9 mouse cellular contexts compared by ENCODE assay signal in genomic region chr5:76853549-76853948, GRCm38 (mm10). TPM values are rescaled to one million over a fixed set of nuclear protein-coding genes. Genes with fewer than 3 reads are reported as not detected.
A peak's percentile ranks its signal among the peaks of the same experiment; 100 is the strongest.
DNase-seq lines count a peak whose midpoint lies in the region; ATAC-seq and TF ChIP-seq lines count a peak whose summit lies in the region.
"Had no signal": no experiment of that assay in that cellular context is flagged by ENCODE, and none has a peak within 500 bp of the region (broad histone marks: within the 10 kb centered on the region; RNA-seq: fewer than 3 reads in every experiment).

No protein-coding gene starts in this region.

- in situ Hi-C loops in ES-E14 (cut with MboI; ENCODE audit: low sequenced_read_pairs in 2 of 2, unreplicated experiment in 2 of 2), result no loop called here

- peaks cover 2 to 16% of the 10 kb centered on the region in 2 experiments; a peak in 2 of 4 replicates for H3K4me1 ChIP-seq in ES-E14 (ENCODE audit: control insufficient read depth in 2 of 2, insufficient read depth in 2 of 2, low read length in 2 of 2, poor library complexity in 1 of 2)
- H3K4me1 ChIP-seq in forebrain, embryonic 13.5 days, result peaks cover 29% of the 10 kb centered on the region
- peaks cover 4% of the 10 kb centered on the region; the same call in 1 of the 2 replicates for H3K4me1 ChIP-seq in lung, adult 2 months (ENCODE audit: control insufficient read depth, insufficient read depth, low read length)
- H3K4me1 ChIP-seq in olfactory bulb, adult 2 months (ENCODE audit: control insufficient read depth, insufficient read depth, low read length), result peaks cover 16% of the 10 kb centered on the region

- peak; percentile 74 for DNase-seq in ES-E14 (ENCODE audit: low read depth, low spot score)
- peak; percentile 85 for DNase-seq in heart, postnatal 4 days
- DNase-seq in layer of hippocampus, adult 2 months (ENCODE audit: low spot score in 2 of 2), result peak; percentile 60 to 84
- peak; percentile 69 for DNase-seq in lung, adult 2 months
- peak; percentile 41 to 50 for DNase-seq in thymus, adult 18-20 months

- no peak overlapping the region for H3K27ac ChIP-seq in ES-E14 (ENCODE audit: insufficient read depth, low read depth, low read length, poor library complexity, severe bottlenecking)
- H3K27ac ChIP-seq in forebrain, embryonic 13.5 days, result no peak overlapping the region
- no peak overlapping the region for H3K27ac ChIP-seq in layer of hippocampus, adult 2 months
- no peak overlapping the region for H3K27ac ChIP-seq in olfactory bulb, adult 2 months (ENCODE audit: insufficient read depth, low read depth, low read length)

- H3K36me3 ChIP-seq in ES-E14 (ENCODE audit: control insufficient read depth, insufficient read depth, low read length, poor library complexity, severe bottlenecking), result no peaks in the 10 kb centered on the region
- peaks cover 61% of the 10 kb centered on the region for H3K36me3 ChIP-seq in forebrain, embryonic 13.5 days (ENCODE audit: poor library complexity, severe bottlenecking)

- H3K9me3 ChIP-seq in ES-E14 (ENCODE audit: control insufficient read depth, insufficient read depth, low read depth, low read length), result no peaks in the 10 kb centered on the region
- H3K9me3 ChIP-seq in forebrain, embryonic 13.5 days (replicated peaks), result no peaks in the 10 kb centered on the region

- H3K4me3 ChIP-seq in ES-E14 (ENCODE audit: insufficient read depth in 1 of 2, low read depth in 1 of 2, low read length in 2 of 2, poor library complexity in 1 of 2, severe bottlenecking in 1 of 2), result no peak overlapping the region
- no peak overlapping the region for H3K4me3 ChIP-seq in forebrain, embryonic 13.5 days
- no peak overlapping the region for H3K4me3 ChIP-seq in layer of hippocampus, adult 2 months
- no peak overlapping the region for H3K4me3 ChIP-seq in lung, adult 2 months (replicated peaks; ENCODE audit: extremely low read depth, low read depth, low read length)
- H3K4me3 ChIP-seq in olfactory bulb, adult 2 months (ENCODE audit: insufficient read depth, low read depth, low read length), result no peak overlapping the region
- H3K4me3 ChIP-seq: megakaryocyte, embryonic 14.5 days had no signal

- peak; percentile 100 for TF ChIP-seq CTCF in layer of hippocampus, adult 2 months (conservative IDR thresholded peaks at IDR 0.05)
- peak; percentile 81 for TF ChIP-seq CTCF in lung, adult 2 months (IDR thresholded peaks at IDR 0.05; ENCODE audit: insufficient read depth, low read length)
- peak; percentile 93 for TF ChIP-seq CTCF in olfactory bulb, adult 2 months (IDR thresholded peaks at IDR 0.05; ENCODE audit: insufficient read depth, low read depth, low read length)

- TF ChIP-seq POLR2A in lung, adult 2 months (IDR thresholded peaks at IDR 0.05; ENCODE audit: borderline replicate concordance, extremely low read depth, low read depth, low read length), result no peak
- TF ChIP-seq POLR2A in olfactory bulb, adult 2 months (IDR thresholded peaks at IDR 0.05; ENCODE audit: insufficient read depth, low read depth, low read length), result no peak

- H3K9ac ChIP-seq in ES-E14 (ENCODE audit: insufficient read depth, low read depth, low read length, poor library complexity, severe bottlenecking), result no peak overlapping the region
- no peak overlapping the region for H3K9ac ChIP-seq in forebrain, embryonic 13.5 days

- WGBS in forebrain, embryonic 13.5 days, result 12% methylated on average over 10 of the region's 10 CpGs
- WGBS in lung, adult 2 months, result 10% methylated on average over 10 of the region's 10 CpGs
- 9% methylated on average over 10 of the region's 10 CpGs for WGBS in olfactory bulb, adult 2 months

- peak; percentile 62; the same call in 1 of the 2 replicates for ATAC-seq in cerebellum, adult (ENCODE audit: insufficient number of reproducible peaks, low FRiP score, low TSS enrichment)
- peak; percentile 87 for ATAC-seq in forebrain, embryonic 13.5 days

- peaks cover 34% of the 10 kb centered on the region for H3K27me3 ChIP-seq in forebrain, embryonic 13.5 days

- H3K4me2 ChIP-seq in forebrain, embryonic 13.5 days, result no peak overlapping the region

TF ChIP-seq in ES-E14, 5 proteins besides CTCF, POLR2A, EP300 and RAD21:
- TF ChIP-seq HCFC1 (IDR thresholded peaks at IDR 0.05; ENCODE audit: borderline replicate concordance, insufficient read depth, low read length), result no peak
- TF ChIP-seq ZC3H11A (IDR thresholded peaks at IDR 0.05; ENCODE audit: borderline replicate concordance, low read depth, low read length), result peak; percentile 72; the same call in 1 of the 2 replicates
- TF ChIP-seq CHD2 (IDR thresholded peaks at IDR 0.05; ENCODE audit: low read depth, low read length), result 0 out of 2 replicates have a peak, but pooled peaks have one; percentile 29
- TF ChIP-seq MAFK (IDR thresholded peaks at IDR 0.05; ENCODE audit: insufficient read depth, low read depth, low read length), result no peak
- TF ChIP-seq ZNF384 (IDR thresholded peaks at IDR 0.05; ENCODE audit: low read depth, low read length), result no peak

RNA-seq across cellular contexts. Expression of gene Aasdh, which starts 51.8 kb away (rescaled TPM):
- 18.0 and 22.1 TPM in 2 replicates for total RNA-seq in ES-E14 (2012; rRNA removed)
- polyA plus RNA-seq in forebrain, embryonic 13.5 days (2015; fragmentation: Nextera tagmentation; extraction: Ambion mirVana), result 23.0 and 23.4 TPM in 2 replicates
- total RNA-seq in heart, postnatal 4 days (2021), result 10 to 100 TPM; 10.2 to 11.3 TPM
- 10 to 100 TPM; 27.9 to 28.9 TPM for total RNA-seq in layer of hippocampus, adult 2 months (2021)
- 8.3 and 13.7 TPM in 2 replicates for polyA plus RNA-seq in lung, adult 2 months (2012; rRNA removed)
- polyA plus RNA-seq in olfactory bulb, adult 2 months (2012; ENCODE audit: insufficient read depth, insufficient read length, low replicate concordance, missing spikeins), result not detected in 2 replicates
